Mouse (Mus musculus): ENCODE results near the gene Cd247.

DNA sequence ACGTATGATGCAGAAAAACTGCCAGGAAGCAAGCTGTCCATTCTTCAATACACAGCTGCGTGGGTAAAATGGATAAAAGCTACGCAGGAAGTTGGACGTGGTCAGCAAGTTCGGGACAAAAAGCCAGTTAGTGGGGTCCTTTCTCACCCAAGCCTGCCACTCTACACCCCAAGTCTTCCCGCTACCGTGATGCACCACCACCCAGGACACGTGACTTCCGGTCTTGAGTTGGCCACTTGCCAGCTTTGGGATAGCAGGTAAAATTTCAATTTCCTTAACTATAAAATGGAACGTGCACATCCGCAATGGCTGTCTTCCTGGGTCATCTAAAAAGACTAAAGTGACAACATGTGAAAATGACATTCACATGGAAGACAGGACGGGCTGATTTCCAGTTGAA, 6.6 kb upstream of the Cd247 start:
- TF ChIP-seq GATA1 (IDR thresholded peaks at IDR 0.05; ENCODE audit: low read length) (no peak), TAL1 (IDR thresholded peaks at IDR 0.05; ENCODE audit: low read length) (no peak)
